Mouse (Mus musculus) monocyte, adult 59 days (primary cell): ENCODE results near the gene Gm11115. TPM values are rescaled to one million over a fixed set of nuclear protein-coding genes. Genes with fewer than 3 reads are reported as not detected.

ENCODE experiments used
- total RNA-seq, 2 experiments: library from RNA; stranded (reverse); gene quantifications; one replicate each; pipeline ENCODE4 v1.2.4; 2023

The Gm11115 gene
- total RNA-seq: not detected

DNA sequence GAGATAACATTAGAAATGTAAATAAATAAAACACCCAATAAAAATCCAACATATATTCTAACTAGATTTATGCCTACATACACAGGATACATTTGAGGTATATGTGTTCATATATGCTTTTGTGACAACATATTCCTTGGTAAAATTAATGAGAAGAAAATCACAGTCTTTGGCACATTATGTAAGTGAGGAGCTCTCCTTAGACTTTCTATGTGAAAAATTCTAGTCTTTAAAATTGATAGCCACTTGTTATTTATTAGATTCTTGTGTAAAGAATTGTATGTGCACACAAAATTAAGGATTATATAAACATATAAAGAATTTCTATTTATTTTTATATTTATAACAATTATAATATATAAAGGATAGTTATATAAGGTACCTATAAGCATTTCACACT lies at the start of gene Gm11115:
TSS of gene Gm11115 (minus strand) at position 101 of the 400 bp plus-strand sequence.

DNA sequence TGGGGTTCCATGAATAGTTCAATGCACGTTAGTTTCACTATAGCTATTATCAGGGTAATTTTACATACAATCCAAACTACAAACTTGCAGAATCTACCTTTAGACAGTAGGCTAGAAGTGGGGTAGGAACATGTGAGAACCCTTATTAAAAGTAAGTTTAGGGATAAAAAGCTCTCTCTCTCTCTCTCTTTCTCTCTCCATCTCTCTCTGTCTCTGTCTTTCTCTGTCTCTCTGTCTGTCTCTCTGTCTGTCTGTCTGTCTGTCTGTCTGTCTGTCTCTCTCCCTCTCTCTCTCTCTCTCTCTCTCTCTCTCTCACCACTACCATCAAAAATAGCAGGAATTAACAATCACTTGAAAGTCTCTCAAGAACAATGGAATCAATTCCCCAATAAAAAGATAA lies 42.5 kb downstream of the Gm11115 start, which contains the start of gene Gm11116:
TSS of gene Gm11116 (minus strand) at position 101 of the 400 bp plus-strand sequence.

Other genes with a start within 250 kb of the Gm11115 start
- gene Csn3, start 228.5 kb downstream of the Gm11115 start, total RNA-seq: not detected
- not detected for gene 2310003L06Rik, start 184.6 kb downstream of the Gm11115 start, total RNA-seq
- not detected for gene Gm28434, start 184.6 kb downstream of the Gm11115 start, total RNA-seq
- gene Cabs1, start 174.7 kb downstream of the Gm11115 start, total RNA-seq: not detected
- gene Smr3a, start 151.6 kb downstream of the Gm11115 start, total RNA-seq: not detected
- gene Smr2, start 67.5 kb downstream of the Gm11115 start, total RNA-seq: not detected
- gene Gm11116, start 42.6 kb downstream of the Gm11115 start, total RNA-seq: not detected
- gene Gm7714, start 114.8 kb upstream of the Gm11115 start, total RNA-seq: not detected
- not detected for gene Prol1, start 163.2 kb upstream of the Gm11115 start, total RNA-seq
- not detected for gene Amtn, start 222.0 kb upstream of the Gm11115 start, total RNA-seq